Mouse (Mus musculus): Measurements from ENCODE around the gene Gm45521. TPM values are rescaled to one million over a fixed set of nuclear protein-coding genes. Genes with fewer than 3 reads are reported as not detected.
A peak's percentile ranks its signal among the peaks of the same experiment; 100 is the strongest.

Gene Gm45521
- polyA plus RNA-seq, 1 experiment from 2014 or later = not detected

- Histone ChIP-seq H3K4me1 (replicated peaks; ENCODE audit: insufficient read depth, low read length) (no peaks in the 10 kb centered on the region), H3K9ac (ENCODE audit: low read depth, low read length) (no peak overlapping the region), H3K4me2 (ENCODE audit: low read length) (no peak overlapping the region), H3K27me3 (ENCODE audit: insufficient read depth, low read length) (no peaks in the 10 kb centered on the region), H3K36me3 (ENCODE audit: insufficient read depth, low read length) (peaks cover 43% of the 10 kb centered on the region), H3K4me3 (replicated peaks; ENCODE audit: low read depth, low read length) (no peak overlapping the region), H3K27ac (no peak overlapping the region), H3K9me3 (replicated peaks; ENCODE audit: low read length) (no peaks in the 10 kb centered on the region)
- WGBS = 93% methylated on average over 5 of the region's 5 CpGs
- DNase-seq (ENCODE audit: low spot score) (no peak), ATAC-seq (replicated peaks; ENCODE audit: low FRiP score, low read depth) (no peak)
- no peak for TF ChIP-seq CTCF (IDR thresholded peaks at IDR 0.05; ENCODE audit: low read depth)
Observed at GRCm38 (mm10) chr14:7945261-7945660, 11.8 kb upstream of the Gm45521 start.

- no peaks in the 10 kb centered on the region for H3K9me3 ChIP-seq (replicated peaks; ENCODE audit: low read length)
- H3K9ac ChIP-seq (ENCODE audit: low read depth, low read length) = no peak overlapping the region
- TF ChIP-seq CTCF (IDR thresholded peaks at IDR 0.05; ENCODE audit: low read depth) = no peak
- 0 out of 2 replicates have a peak overlapping the region, but pooled peaks have one; percentile 19 for H3K27ac ChIP-seq
- DNase-seq (ENCODE audit: low spot score) (no peak), ATAC-seq (replicated peaks; ENCODE audit: low FRiP score, low read depth) (no peak)
- H3K27me3 ChIP-seq (ENCODE audit: insufficient read depth, low read length) = no peaks in the 10 kb centered on the region
- H3K4me1 ChIP-seq (replicated peaks; ENCODE audit: insufficient read depth, low read length) = 0 out of 2 replicates have a peak, but pooled peaks cover 3% of the 10 kb centered on the region
- no peak overlapping the region for H3K4me2 ChIP-seq (ENCODE audit: low read length)
- H3K4me3 ChIP-seq (replicated peaks; ENCODE audit: low read depth, low read length) = no peak overlapping the region
- WGBS = 92% methylated on average over 9 of the region's 9 CpGs
- peaks cover 24% of the 10 kb centered on the region for H3K36me3 ChIP-seq (ENCODE audit: insufficient read depth, low read length)
Observed at GRCm38 (mm10) chr14:7951234-7951633, 5.9 kb upstream of the Gm45521 start.

GRCm38 (mm10) chr14:7952610-7953254 is 4.4 kb upstream of the Gm45521 start:
- Histone ChIP-seq H3K4me3 (replicated peaks; ENCODE audit: low read depth, low read length) (no peak overlapping the region), H3K9ac (ENCODE audit: low read depth, low read length) (no peak overlapping the region), H3K27ac (peak overlapping the region; percentile 25; the same call in 1 of the 2 replicates), H3K27me3 (ENCODE audit: insufficient read depth, low read length) (no peaks in the 10 kb centered on the region), H3K4me1 (replicated peaks; ENCODE audit: insufficient read depth, low read length) (0 out of 2 replicates have a peak, but pooled peaks cover 3% of the 10 kb centered on the region), H3K9me3 (replicated peaks; ENCODE audit: low read length) (no peaks in the 10 kb centered on the region), H3K4me2 (ENCODE audit: low read length) (no peak overlapping the region), H3K36me3 (ENCODE audit: insufficient read depth, low read length) (peaks cover 22% of the 10 kb centered on the region)
- peak; percentile 34 for DNase-seq (ENCODE audit: low spot score)
- no peak for TF ChIP-seq CTCF (IDR thresholded peaks at IDR 0.05; ENCODE audit: low read depth)
- 26% methylated on average over 12 of the region's 12 CpGs for WGBS
- peak; percentile 53; the same call in 1 of the 2 replicates for ATAC-seq (replicated peaks; ENCODE audit: low FRiP score, low read depth)

GRCm38 (mm10) chr14:7954071-7954471 is 3.0 kb upstream of the Gm45521 start:
- Histone ChIP-seq H3K4me3 (replicated peaks; ENCODE audit: low read depth, low read length) (no peak overlapping the region), H3K27ac (0 out of 2 replicates have a peak overlapping the region, but pooled peaks have one; percentile 0), H3K4me2 (ENCODE audit: low read length) (no peak overlapping the region), H3K9me3 (replicated peaks; ENCODE audit: low read length) (no peaks in the 10 kb centered on the region), H3K36me3 (ENCODE audit: insufficient read depth, low read length) (peaks cover 11% of the 10 kb centered on the region), H3K4me1 (replicated peaks; ENCODE audit: insufficient read depth, low read length) (0 out of 2 replicates have a peak, but pooled peaks cover 3% of the 10 kb centered on the region), H3K27me3 (ENCODE audit: insufficient read depth, low read length) (no peaks in the 10 kb centered on the region), H3K9ac (ENCODE audit: low read depth, low read length) (no peak overlapping the region)
- 51% methylated on average over 6 of the region's 6 CpGs for WGBS
- no peak for ATAC-seq (replicated peaks; ENCODE audit: low FRiP score, low read depth)
- no peak for TF ChIP-seq CTCF (IDR thresholded peaks at IDR 0.05; ENCODE audit: low read depth)
- no peak for DNase-seq (ENCODE audit: low spot score)

- no peaks in the 10 kb centered on the region for H3K9me3 ChIP-seq (replicated peaks; ENCODE audit: low read length)
- H3K4me2 ChIP-seq (ENCODE audit: low read length) = no peak overlapping the region
- no peak for TF ChIP-seq CTCF (IDR thresholded peaks at IDR 0.05; ENCODE audit: low read depth)
- WGBS = 56% methylated on average over 10 of the region's 10 CpGs
- H3K4me3 ChIP-seq (replicated peaks; ENCODE audit: low read depth, low read length) = no peak overlapping the region
- H3K9ac ChIP-seq (ENCODE audit: low read depth, low read length) = no peak overlapping the region
- peaks cover 4% of the 10 kb centered on the region; the same call in 1 of the 2 replicates for H3K36me3 ChIP-seq (ENCODE audit: insufficient read depth, low read length)
- 0 out of 2 replicates have a peak, but pooled peaks cover 3% of the 10 kb centered on the region for H3K4me1 ChIP-seq (replicated peaks; ENCODE audit: insufficient read depth, low read length)
- DNase-seq (ENCODE audit: low spot score) (no peak), ATAC-seq (replicated peaks; ENCODE audit: low FRiP score, low read depth) (no peak)
- H3K27ac ChIP-seq = no peak overlapping the region
- H3K27me3 ChIP-seq (ENCODE audit: insufficient read depth, low read length) = no peaks in the 10 kb centered on the region
Observed at GRCm38 (mm10) chr14:7956427-7956826, 661 bp upstream of the Gm45521 start.

GRCm38 (mm10) chr14:7960616-7961015 is 3.5 kb downstream of the Gm45521 start:
- Histone ChIP-seq H3K9me3 (replicated peaks; ENCODE audit: low read length) (no peaks in the 10 kb centered on the region), H3K27me3 (ENCODE audit: insufficient read depth, low read length) (no peaks in the 10 kb centered on the region), H3K4me1 (replicated peaks; ENCODE audit: insufficient read depth, low read length) (no peaks in the 10 kb centered on the region), H3K4me3 (replicated peaks; ENCODE audit: low read depth, low read length) (no peak overlapping the region), H3K36me3 (ENCODE audit: insufficient read depth, low read length) (no peaks in the 10 kb centered on the region), H3K9ac (ENCODE audit: low read depth, low read length) (no peak overlapping the region), H3K4me2 (ENCODE audit: low read length) (no peak overlapping the region), H3K27ac (no peak overlapping the region)
- DNase-seq (ENCODE audit: low spot score) (peak; percentile 43), ATAC-seq (replicated peaks; ENCODE audit: low FRiP score, low read depth) (0 out of 2 replicates have a peak, but pooled peaks have one; percentile 18)
- WGBS = 60% methylated on average over 11 of the region's 11 CpGs
- peak; percentile 65 for TF ChIP-seq CTCF (IDR thresholded peaks at IDR 0.05; ENCODE audit: low read depth)
